Mouse (Mus musculus): ENCODE measurements around the gene Gpr137b. TPM values are rescaled to one million over a fixed set of nuclear protein-coding genes. Genes with fewer than 3 reads are reported as not detected.
"Not testable (repeated sequence)": the region's sequence is repeated elsewhere in the genome, so short reads cannot be mapped to it uniquely, and the experiment has no call there.

Gene Gpr137b
- total RNA-seq, 1 experiment, result 24.8 TPM

DNA sequence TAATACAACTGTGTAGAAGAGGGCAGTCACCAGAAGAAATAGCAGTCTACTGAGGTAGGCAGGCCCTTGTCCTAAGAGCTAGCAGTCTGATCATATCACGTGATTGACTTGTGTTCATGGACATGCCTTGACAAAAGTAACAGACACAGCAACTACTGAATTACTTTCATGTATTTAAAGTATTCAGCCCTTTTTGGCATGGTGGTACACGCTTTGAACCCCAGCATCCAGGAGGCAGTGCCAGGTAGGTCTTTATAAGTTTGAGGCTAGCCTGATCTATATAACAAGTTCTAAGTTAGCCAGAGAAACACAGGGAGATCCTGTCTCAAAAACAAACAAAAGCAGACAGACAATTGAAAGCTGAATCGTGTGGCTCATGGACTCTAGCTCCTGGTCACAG, 7.0 kb upstream of the Gpr137b start:
- H3K27ac ChIP-seq (ENCODE audit: insufficient read depth, low read depth, low read length, poor library complexity, severe bottlenecking), result not testable (repeated sequence)

DNA sequence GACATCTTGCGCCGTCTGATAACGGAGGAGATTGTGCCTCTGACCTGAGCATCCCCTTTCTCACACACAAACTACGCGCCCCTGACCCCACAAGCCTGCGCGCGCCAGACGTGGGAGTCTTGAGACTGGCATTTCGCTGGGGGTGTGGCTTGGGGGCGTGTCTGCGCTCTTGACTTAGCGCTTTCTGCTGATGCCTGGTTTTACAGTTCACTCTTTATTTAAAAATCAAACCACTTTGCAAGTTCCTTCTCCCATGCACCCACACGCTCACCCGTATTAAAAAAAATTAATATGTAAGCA, 232 bp upstream of the Gpr137b start:
- H3K27ac ChIP-seq (ENCODE audit: insufficient read depth, low read depth, low read length, poor library complexity, severe bottlenecking); H3K4me1 ChIP-seq (ENCODE audit: control insufficient read depth in 2 of 2, insufficient read depth in 2 of 2, low read length in 2 of 2, poor library complexity in 1 of 2); in situ Hi-C loops (cut with MboI; ENCODE audit: low sequenced_read_pairs in 2 of 2, unreplicated experiment in 2 of 2); H3K9me3 ChIP-seq (ENCODE audit: control insufficient read depth, insufficient read depth, low read depth, low read length); H3K36me3 ChIP-seq (ENCODE audit: control insufficient read depth, insufficient read depth, low read length, poor library complexity, severe bottlenecking); H3K9ac ChIP-seq (ENCODE audit: insufficient read depth, low read depth, low read length, poor library complexity, severe bottlenecking): not testable (repeated sequence)
- H3K4me3 ChIP-seq (ENCODE audit: insufficient read depth in 1 of 2, low read depth in 1 of 2, low read length in 2 of 2, poor library complexity in 1 of 2, severe bottlenecking in 1 of 2), result peak overlapping the region; percentile 44 to 45; a peak in 3 of 4 replicates
- peak; percentile 17 for DNase-seq (ENCODE audit: low read depth, low spot score)

More for the DNA sequence above, 7.0 kb upstream of the Gpr137b start:
- in situ Hi-C loops (cut with MboI; ENCODE audit: low sequenced_read_pairs in 2 of 2, unreplicated experiment in 2 of 2), result loop anchor here in 1 of 2 experiments (25.0 kb wide), 1 partner anchor 164 kb away; no protein-coding TSS in a partner anchor
- DNase-seq (ENCODE audit: low read depth, low spot score); H3K9me3 ChIP-seq (ENCODE audit: control insufficient read depth, insufficient read depth, low read depth, low read length); H3K4me3 ChIP-seq (ENCODE audit: insufficient read depth in 1 of 2, low read depth in 1 of 2, low read length in 2 of 2, poor library complexity in 1 of 2, severe bottlenecking in 1 of 2); H3K36me3 ChIP-seq (ENCODE audit: control insufficient read depth, insufficient read depth, low read length, poor library complexity, severe bottlenecking); H3K4me1 ChIP-seq (ENCODE audit: control insufficient read depth in 2 of 2, insufficient read depth in 2 of 2, low read length in 2 of 2, poor library complexity in 1 of 2); H3K9ac ChIP-seq (ENCODE audit: insufficient read depth, low read depth, low read length, poor library complexity, severe bottlenecking): not testable (repeated sequence)

DNA sequence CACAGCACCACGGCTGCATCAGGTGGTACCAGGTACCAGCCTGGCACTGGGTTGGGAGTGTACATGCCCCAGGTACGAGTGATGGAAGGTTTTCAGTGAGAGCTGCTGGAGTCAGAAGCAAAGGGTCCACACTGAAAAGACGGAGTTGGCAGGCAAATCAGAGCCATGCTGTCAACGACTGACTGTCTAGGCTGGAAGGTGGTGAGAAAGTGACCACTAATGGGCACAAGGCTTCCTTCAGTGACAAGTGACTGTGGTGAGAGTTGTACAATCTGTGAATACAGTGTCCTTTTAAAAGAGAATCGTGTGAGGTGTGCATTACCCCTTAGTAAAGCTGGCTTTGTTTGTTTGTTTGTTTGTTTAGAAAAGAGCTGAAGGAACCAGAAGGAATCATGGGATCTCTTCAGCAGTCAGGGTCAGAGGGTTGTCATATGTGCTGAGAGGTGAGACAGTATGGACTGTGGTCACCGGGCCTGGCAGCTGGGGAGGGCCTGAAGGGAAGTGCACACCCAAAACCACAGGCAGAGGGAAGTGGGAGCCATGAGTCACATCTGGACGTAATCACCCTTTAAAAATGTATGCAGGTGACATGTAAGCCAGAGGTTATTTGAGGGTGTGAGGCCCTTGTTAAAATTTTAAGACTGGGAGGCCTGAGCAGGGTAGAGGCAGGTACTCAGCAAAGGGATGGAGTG, 15.5 kb downstream of the Gpr137b start:
- H3K36me3 ChIP-seq (ENCODE audit: control insufficient read depth, insufficient read depth, low read length, poor library complexity, severe bottlenecking); H3K9me3 ChIP-seq (ENCODE audit: control insufficient read depth, insufficient read depth, low read depth, low read length); in situ Hi-C loops (cut with MboI; ENCODE audit: low sequenced_read_pairs in 2 of 2, unreplicated experiment in 2 of 2); H3K4me3 ChIP-seq (ENCODE audit: insufficient read depth in 1 of 2, low read depth in 1 of 2, low read length in 2 of 2, poor library complexity in 1 of 2, severe bottlenecking in 1 of 2); H3K27ac ChIP-seq (ENCODE audit: insufficient read depth, low read depth, low read length, poor library complexity, severe bottlenecking); H3K4me1 ChIP-seq (ENCODE audit: control insufficient read depth in 2 of 2, insufficient read depth in 2 of 2, low read length in 2 of 2, poor library complexity in 1 of 2); DNase-seq (ENCODE audit: low read depth, low spot score); H3K9ac ChIP-seq (ENCODE audit: insufficient read depth, low read depth, low read length, poor library complexity, severe bottlenecking): not testable (repeated sequence)

DNA sequence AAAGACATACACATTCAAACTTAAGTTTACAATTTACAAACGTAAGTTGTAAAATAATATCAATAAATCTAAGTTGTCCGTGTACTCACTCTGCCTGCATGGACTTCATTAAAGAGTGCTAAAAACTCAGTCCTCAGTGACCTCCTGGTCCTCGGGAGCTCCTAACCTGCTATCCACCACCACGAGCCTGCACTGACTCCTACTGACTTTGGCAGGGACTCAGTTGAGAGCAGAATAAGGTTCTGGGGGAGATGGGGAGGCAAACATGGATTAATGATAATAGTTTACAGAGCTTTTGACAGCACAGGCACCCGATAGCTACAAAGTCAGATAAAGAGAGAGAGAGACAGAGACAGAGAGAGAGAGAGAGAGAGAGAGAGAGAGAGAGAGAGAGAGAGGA, 16.6 kb downstream of the Gpr137b start:
- no peaks in the 10 kb centered on the region for H3K4me1 ChIP-seq (ENCODE audit: control insufficient read depth in 2 of 2, insufficient read depth in 2 of 2, low read length in 2 of 2, poor library complexity in 1 of 2)
- no peaks in the 10 kb centered on the region for H3K9me3 ChIP-seq (ENCODE audit: control insufficient read depth, insufficient read depth, low read depth, low read length)
- H3K36me3 ChIP-seq (ENCODE audit: control insufficient read depth, insufficient read depth, low read length, poor library complexity, severe bottlenecking), result no peaks in the 10 kb centered on the region
- no peak overlapping the region for H3K9ac ChIP-seq (ENCODE audit: insufficient read depth, low read depth, low read length, poor library complexity, severe bottlenecking)
- no peak overlapping the region for H3K27ac ChIP-seq (ENCODE audit: insufficient read depth, low read depth, low read length, poor library complexity, severe bottlenecking)
- TF ChIP-seq ZC3H11A (IDR thresholded peaks at IDR 0.05; ENCODE audit: borderline replicate concordance, low read depth, low read length) (no peak), CHD2 (IDR thresholded peaks at IDR 0.05; ENCODE audit: low read depth, low read length) (no peak)
- in situ Hi-C loops (cut with MboI; ENCODE audit: low sequenced_read_pairs in 2 of 2, unreplicated experiment in 2 of 2), result no loop called here
- no peak for DNase-seq (ENCODE audit: low read depth, low spot score)
- no peak overlapping the region for H3K4me3 ChIP-seq (ENCODE audit: insufficient read depth in 1 of 2, low read depth in 1 of 2, low read length in 2 of 2, poor library complexity in 1 of 2, severe bottlenecking in 1 of 2)

DNA sequence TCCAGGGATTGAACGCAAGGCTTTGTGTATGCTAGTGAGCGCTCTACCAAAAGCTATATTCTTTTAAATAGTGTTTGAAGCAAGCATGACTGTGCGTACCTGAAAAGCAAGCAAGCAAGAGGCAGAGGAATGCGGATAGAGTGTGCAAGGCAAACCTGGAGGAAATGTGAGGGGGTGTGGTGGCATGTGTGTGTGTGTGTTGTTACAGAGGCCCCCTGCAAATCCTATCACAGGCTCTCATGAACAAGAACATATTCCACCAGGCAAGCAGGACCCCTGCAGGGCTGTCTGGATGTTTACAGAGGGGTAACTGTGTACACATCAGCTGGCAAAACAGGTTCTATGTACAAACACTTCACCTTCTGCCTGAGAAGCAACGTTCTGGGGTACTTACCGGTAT, 19.8 kb downstream of the Gpr137b start:
- H3K4me1 ChIP-seq (ENCODE audit: control insufficient read depth in 2 of 2, insufficient read depth in 2 of 2, low read length in 2 of 2, poor library complexity in 1 of 2); H3K9ac ChIP-seq (ENCODE audit: insufficient read depth, low read depth, low read length, poor library complexity, severe bottlenecking); H3K4me3 ChIP-seq (ENCODE audit: insufficient read depth in 1 of 2, low read depth in 1 of 2, low read length in 2 of 2, poor library complexity in 1 of 2, severe bottlenecking in 1 of 2); H3K9me3 ChIP-seq (ENCODE audit: control insufficient read depth, insufficient read depth, low read depth, low read length); H3K36me3 ChIP-seq (ENCODE audit: control insufficient read depth, insufficient read depth, low read length, poor library complexity, severe bottlenecking); in situ Hi-C loops (cut with MboI; ENCODE audit: low sequenced_read_pairs in 2 of 2, unreplicated experiment in 2 of 2); DNase-seq (ENCODE audit: low read depth, low spot score); H3K27ac ChIP-seq (ENCODE audit: insufficient read depth, low read depth, low read length, poor library complexity, severe bottlenecking): not testable (repeated sequence)

DNA sequence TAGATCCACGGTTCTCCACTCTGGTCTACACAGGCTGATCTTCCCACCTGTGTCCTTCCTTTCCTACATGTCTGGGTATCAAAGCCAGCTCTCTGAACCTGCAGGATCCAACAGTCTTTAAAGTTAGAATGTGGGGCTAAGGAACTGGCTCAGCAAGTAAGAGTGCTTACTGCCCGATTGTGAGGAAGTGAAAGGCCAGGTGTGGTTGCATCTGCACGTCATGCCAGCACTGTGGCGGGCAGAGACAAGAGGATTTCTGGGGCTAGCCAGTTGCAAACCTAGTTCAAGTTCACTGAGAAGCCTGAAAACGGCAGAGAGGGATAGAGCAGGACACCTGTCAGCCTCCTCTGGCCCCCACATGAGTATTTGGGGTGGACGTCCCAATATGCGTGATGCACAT, 22.4 kb downstream of the Gpr137b start:
- DNase-seq (ENCODE audit: low read depth, low spot score); H3K9me3 ChIP-seq (ENCODE audit: control insufficient read depth, insufficient read depth, low read depth, low read length); H3K4me1 ChIP-seq (ENCODE audit: control insufficient read depth in 2 of 2, insufficient read depth in 2 of 2, low read length in 2 of 2, poor library complexity in 1 of 2); H3K4me3 ChIP-seq (ENCODE audit: insufficient read depth in 1 of 2, low read depth in 1 of 2, low read length in 2 of 2, poor library complexity in 1 of 2, severe bottlenecking in 1 of 2); H3K27ac ChIP-seq (ENCODE audit: insufficient read depth, low read depth, low read length, poor library complexity, severe bottlenecking); H3K9ac ChIP-seq (ENCODE audit: insufficient read depth, low read depth, low read length, poor library complexity, severe bottlenecking); H3K36me3 ChIP-seq (ENCODE audit: control insufficient read depth, insufficient read depth, low read length, poor library complexity, severe bottlenecking); in situ Hi-C loops (cut with MboI; ENCODE audit: low sequenced_read_pairs in 2 of 2, unreplicated experiment in 2 of 2): not testable (repeated sequence)

DNA sequence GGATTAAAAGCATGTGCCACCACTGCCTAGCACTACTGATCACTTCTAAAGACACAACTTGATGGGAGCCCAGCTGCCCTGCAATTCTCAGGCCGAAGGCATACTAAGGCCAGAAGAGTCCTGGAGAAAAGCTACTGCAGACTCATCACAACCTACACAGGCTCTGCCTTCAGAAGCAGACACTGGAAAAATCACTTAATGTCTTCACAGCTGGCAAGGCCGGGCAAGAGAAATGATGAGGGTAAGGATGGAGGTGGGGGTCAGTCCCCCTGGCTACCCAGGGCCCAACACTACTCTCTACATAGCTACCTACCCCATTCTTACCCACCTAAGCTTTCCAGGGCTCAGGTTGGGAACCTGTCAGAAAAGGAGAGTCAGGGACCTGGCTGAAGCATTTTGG, 27.4 kb downstream of the Gpr137b start:
- H3K4me3 ChIP-seq (ENCODE audit: insufficient read depth in 1 of 2, low read depth in 1 of 2, low read length in 2 of 2, poor library complexity in 1 of 2, severe bottlenecking in 1 of 2); H3K9ac ChIP-seq (ENCODE audit: insufficient read depth, low read depth, low read length, poor library complexity, severe bottlenecking); H3K36me3 ChIP-seq (ENCODE audit: control insufficient read depth, insufficient read depth, low read length, poor library complexity, severe bottlenecking); DNase-seq (ENCODE audit: low read depth, low spot score); H3K9me3 ChIP-seq (ENCODE audit: control insufficient read depth, insufficient read depth, low read depth, low read length); H3K27ac ChIP-seq (ENCODE audit: insufficient read depth, low read depth, low read length, poor library complexity, severe bottlenecking); H3K4me1 ChIP-seq (ENCODE audit: control insufficient read depth in 2 of 2, insufficient read depth in 2 of 2, low read length in 2 of 2, poor library complexity in 1 of 2); in situ Hi-C loops (cut with MboI; ENCODE audit: low sequenced_read_pairs in 2 of 2, unreplicated experiment in 2 of 2): not testable (repeated sequence)

DNA sequence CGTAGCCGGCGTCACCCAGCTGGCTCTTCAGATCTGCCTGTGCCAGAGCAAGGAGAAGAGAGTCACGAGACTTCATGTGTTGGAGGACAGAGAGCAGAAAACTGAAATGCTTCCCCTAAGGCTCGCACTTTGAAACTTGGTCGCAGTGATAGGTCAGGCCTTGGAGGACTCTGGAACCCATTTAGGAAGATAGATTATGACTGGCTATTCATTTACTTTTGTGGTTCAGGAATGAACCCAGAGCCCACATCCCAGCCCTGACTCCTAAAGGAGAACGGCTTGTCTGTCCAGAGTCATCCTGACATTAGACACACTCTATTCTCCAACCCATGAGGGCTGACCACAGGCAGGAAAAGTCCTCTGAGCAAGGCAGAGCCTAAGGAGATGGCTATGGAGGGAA, 30.3 kb downstream of the Gpr137b start:
- H3K9me3 ChIP-seq (ENCODE audit: control insufficient read depth, insufficient read depth, low read depth, low read length); H3K9ac ChIP-seq (ENCODE audit: insufficient read depth, low read depth, low read length, poor library complexity, severe bottlenecking); in situ Hi-C loops (cut with MboI; ENCODE audit: low sequenced_read_pairs in 2 of 2, unreplicated experiment in 2 of 2); H3K27ac ChIP-seq (ENCODE audit: insufficient read depth, low read depth, low read length, poor library complexity, severe bottlenecking); H3K4me3 ChIP-seq (ENCODE audit: insufficient read depth in 1 of 2, low read depth in 1 of 2, low read length in 2 of 2, poor library complexity in 1 of 2, severe bottlenecking in 1 of 2); DNase-seq (ENCODE audit: low read depth, low spot score); H3K4me1 ChIP-seq (ENCODE audit: control insufficient read depth in 2 of 2, insufficient read depth in 2 of 2, low read length in 2 of 2, poor library complexity in 1 of 2): not testable (repeated sequence)
- peaks cover 11% of the 10 kb centered on the region; the same call in 1 of the 2 replicates for H3K36me3 ChIP-seq (ENCODE audit: control insufficient read depth, insufficient read depth, low read length, poor library complexity, severe bottlenecking)

Data from ES-E14 (cell line).